Mouse (Mus musculus): ENCODE measurements at regions not wholly inside any gene's neighbourhood (a gene's known extent, or its start where the extent isn't known, plus 50 kb on each side); places are given as distances from the start of the nearest gene placed in this dataset.
A peak's percentile ranks its signal among the peaks of the same experiment; 100 is the strongest.
"Not testable (repeated sequence)": the region's sequence is repeated elsewhere in the genome, so short reads cannot be mapped to it uniquely, and the experiment has no call there.

DNA sequence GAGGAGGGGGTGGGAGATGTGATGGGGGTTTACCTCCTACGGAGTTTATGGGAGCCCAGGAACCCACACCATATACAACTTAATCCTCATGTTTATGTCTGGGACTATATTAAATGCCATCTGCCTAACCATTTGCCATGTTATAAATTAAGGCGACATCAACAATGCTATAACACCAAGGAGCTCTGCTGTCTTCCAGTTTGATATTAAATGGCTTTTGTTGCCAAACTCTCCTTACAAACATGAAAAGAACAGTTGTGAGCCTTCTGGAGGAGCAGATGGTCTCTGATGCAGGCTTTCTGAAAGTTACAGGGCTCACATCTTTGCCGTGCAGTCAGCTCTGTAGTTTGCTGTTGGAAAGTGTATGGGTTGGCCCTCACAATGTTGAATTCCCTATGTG, 470.3 kb upstream of the Sall1 start:
- Histone ChIP-seq H3K9me3 (replicated peaks) (no peaks in the 10 kb centered on the region), H3K27me3 (replicated peaks) (0 out of 2 replicates have a peak, but pooled peaks cover 2% of the 10 kb centered on the region), H3K27ac (replicated peaks) (no peak overlapping the region), H3K4me1 (no peaks in the 10 kb centered on the region), H3K36me3 (no peaks in the 10 kb centered on the region), H3K4me3 (replicated peaks) (no peak overlapping the region), H3K4me2 (no peak overlapping the region), H3K9ac (replicated peaks) (no peak overlapping the region)
- 76% methylated on average over 3 of the region's 3 CpGs for WGBS
- ATAC-seq (ENCODE audit: low FRiP score): no peak

GRCm38 (mm10) chr8:89507639-89508038, 463.7 kb upstream of the Sall1 start:
- H3K9ac ChIP-seq (replicated peaks): no peak overlapping the region
- 0 out of 2 replicates have a peak, but pooled peaks cover 2% of the 10 kb centered on the region for H3K27me3 ChIP-seq (replicated peaks)
- no peaks in the 10 kb centered on the region for H3K36me3 ChIP-seq
- no peak overlapping the region for H3K27ac ChIP-seq (replicated peaks)
- no peak overlapping the region for H3K4me3 ChIP-seq (replicated peaks)
- H3K4me2 ChIP-seq: no peak overlapping the region
- ATAC-seq (ENCODE audit: low FRiP score): no peak
- WGBS: 64% methylated on average over 6 of the region's 6 CpGs
- H3K4me1 ChIP-seq: no peaks in the 10 kb centered on the region
- no peaks in the 10 kb centered on the region for H3K9me3 ChIP-seq (replicated peaks)

DNA sequence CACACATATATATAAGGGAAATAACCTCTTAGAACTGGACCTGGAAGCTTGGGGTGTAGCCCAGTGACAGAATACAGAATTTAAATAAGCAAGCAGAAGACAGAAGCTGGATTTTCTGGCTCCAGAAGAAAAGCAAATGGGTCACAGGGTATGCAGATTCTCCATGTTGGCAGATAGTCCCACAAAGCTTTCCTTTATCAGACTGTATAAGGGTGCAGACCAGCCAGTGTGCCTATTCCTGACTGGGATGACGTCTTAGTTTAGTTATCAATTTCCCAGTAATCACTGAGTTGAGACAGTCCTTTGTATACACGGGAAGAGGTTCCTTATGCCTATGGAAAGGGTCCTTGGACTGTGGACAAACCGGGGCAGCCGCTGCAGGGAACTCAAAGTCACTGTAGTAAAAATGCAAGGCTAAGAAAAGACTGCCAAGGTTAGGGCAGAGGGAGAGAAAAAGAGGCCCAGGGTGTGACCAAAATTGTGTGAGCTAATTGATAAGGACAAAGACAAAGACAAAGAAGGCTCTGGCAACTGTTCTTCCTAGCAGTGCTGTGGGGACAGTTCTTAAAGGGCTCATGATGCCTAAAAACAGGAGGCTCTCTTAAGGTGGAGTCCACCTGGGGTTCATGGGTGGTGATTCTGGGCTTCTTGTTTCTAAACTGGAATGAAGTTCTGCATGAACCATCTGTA, 459.7 kb upstream of the Sall1 start:
- no peak for ATAC-seq (ENCODE audit: low FRiP score)
- Histone ChIP-seq H3K9ac (replicated peaks) (no peak overlapping the region), H3K27ac (replicated peaks) (no peak overlapping the region), H3K9me3 (replicated peaks) (no peaks in the 10 kb centered on the region), H3K36me3 (no peaks in the 10 kb centered on the region), H3K4me1 (no peaks in the 10 kb centered on the region), H3K4me2 (no peak overlapping the region), H3K27me3 (replicated peaks) (no peaks in the 10 kb centered on the region), H3K4me3 (replicated peaks) (no peak overlapping the region)
- 59% methylated on average over 4 of the region's 4 CpGs for WGBS

DNA sequence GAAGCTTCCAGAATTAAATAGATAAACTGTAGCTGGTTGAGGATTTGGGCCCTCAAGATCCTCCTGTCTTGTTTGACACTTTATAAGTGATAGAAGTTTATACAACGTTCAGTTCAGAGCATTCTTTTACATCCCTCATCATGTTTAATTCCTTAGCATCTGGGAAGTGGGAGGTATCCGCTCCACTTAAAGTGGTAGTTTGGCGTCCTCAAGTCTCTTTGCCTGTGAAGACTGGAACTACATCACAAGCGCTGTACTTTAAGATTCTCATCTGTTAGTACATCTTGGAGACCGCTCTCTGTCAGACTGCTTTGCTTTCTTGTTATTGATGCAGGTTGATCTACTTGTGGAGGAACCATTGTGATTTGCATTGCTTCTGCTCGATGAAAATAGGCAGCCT, 459.1 kb upstream of the Sall1 start:
- 94% methylated on average over 6 of the region's 6 CpGs for WGBS
- Histone ChIP-seq H3K4me1 (no peaks in the 10 kb centered on the region), H3K9ac (replicated peaks) (no peak overlapping the region), H3K27ac (replicated peaks) (no peak overlapping the region), H3K9me3 (replicated peaks) (no peaks in the 10 kb centered on the region), H3K4me3 (replicated peaks) (no peak overlapping the region), H3K4me2 (no peak overlapping the region), H3K27me3 (replicated peaks) (no peaks in the 10 kb centered on the region), H3K36me3 (no peaks in the 10 kb centered on the region)
- ATAC-seq (ENCODE audit: low FRiP score): no peak

- no peaks in the 10 kb centered on the region for H3K36me3 ChIP-seq
- no peak overlapping the region for H3K4me3 ChIP-seq (replicated peaks)
- no peaks in the 10 kb centered on the region for H3K9me3 ChIP-seq (replicated peaks)
- no peaks in the 10 kb centered on the region for H3K4me1 ChIP-seq
- H3K4me2 ChIP-seq: no peak overlapping the region
- H3K27ac ChIP-seq (replicated peaks): no peak overlapping the region
- no peak overlapping the region for H3K9ac ChIP-seq (replicated peaks)
- 89% methylated on average over 6 of the region's 6 CpGs for WGBS
- ATAC-seq (ENCODE audit: low FRiP score): no peak
- H3K27me3 ChIP-seq (replicated peaks): no peaks in the 10 kb centered on the region
Measured at GRCm38 (mm10) chr8:89501756-89502155, 457.8 kb upstream of the Sall1 start.

DNA sequence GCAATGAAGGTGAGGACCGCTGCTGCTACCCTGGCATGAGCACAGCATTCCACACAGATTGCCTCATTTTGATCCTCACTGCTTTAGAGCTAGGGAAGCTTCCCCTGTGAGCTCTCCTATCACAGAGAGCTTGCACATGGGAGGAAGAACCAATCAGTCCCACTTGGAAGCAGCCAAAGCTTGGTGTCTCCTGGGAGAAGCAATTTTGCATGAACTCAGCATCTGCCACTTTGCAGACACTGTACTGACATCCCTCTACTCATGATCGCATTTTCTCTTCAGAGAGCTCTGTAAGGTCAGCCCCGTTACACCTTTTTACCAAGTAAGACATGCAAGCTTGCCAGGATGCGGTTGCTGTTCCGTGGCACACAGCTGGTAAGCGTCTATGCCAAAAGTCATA, 455.9 kb upstream of the Sall1 start:
- H3K9ac ChIP-seq (replicated peaks): no peak overlapping the region
- H3K27ac ChIP-seq (replicated peaks): no peak overlapping the region
- WGBS: 83% methylated on average over 6 of the region's 6 CpGs
- no peaks in the 10 kb centered on the region for H3K36me3 ChIP-seq
- H3K4me1 ChIP-seq: no peaks in the 10 kb centered on the region
- no peaks in the 10 kb centered on the region for H3K27me3 ChIP-seq (replicated peaks)
- no peaks in the 10 kb centered on the region for H3K9me3 ChIP-seq (replicated peaks)
- no peak overlapping the region for H3K4me2 ChIP-seq
- no peak for ATAC-seq (ENCODE audit: low FRiP score)
- H3K4me3 ChIP-seq (replicated peaks): no peak overlapping the region

DNA sequence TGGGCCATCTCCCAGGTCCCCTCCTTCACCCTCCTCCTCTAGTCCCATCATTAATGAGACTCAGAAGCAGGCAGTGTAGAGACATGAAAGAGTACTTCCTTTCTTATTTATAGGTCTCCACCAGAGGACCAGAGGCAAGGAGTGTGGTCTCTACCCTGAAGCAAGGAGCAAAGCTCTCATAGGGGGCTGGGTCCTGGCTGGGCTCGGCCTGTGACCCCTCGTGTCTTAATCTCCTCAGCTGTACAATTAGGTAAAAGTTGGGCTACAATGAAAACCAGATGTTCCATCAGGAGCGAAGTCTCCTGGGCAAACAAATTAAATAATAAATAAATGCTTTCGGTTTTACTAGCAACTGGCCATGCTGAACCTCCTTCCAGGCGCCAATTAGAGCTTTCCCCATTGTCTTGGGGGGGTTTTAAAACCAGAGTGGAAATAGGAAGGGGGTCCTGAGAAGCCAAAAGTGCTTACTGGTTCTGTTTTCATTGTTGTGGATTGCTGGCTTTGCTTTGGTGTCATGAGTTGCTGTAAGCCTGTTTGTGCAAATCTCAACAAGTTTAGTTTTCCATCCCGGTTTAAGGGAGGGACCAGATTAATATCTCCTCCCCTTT, 454.2 kb upstream of the Sall1 start:
- Histone ChIP-seq H3K4me3 (replicated peaks) (no peak overlapping the region), H3K9ac (replicated peaks) (no peak overlapping the region), H3K4me1 (no peaks in the 10 kb centered on the region), H3K27me3 (replicated peaks) (no peaks in the 10 kb centered on the region), H3K27ac (replicated peaks) (no peak overlapping the region), H3K4me2 (no peak overlapping the region), H3K9me3 (replicated peaks) (no peaks in the 10 kb centered on the region), H3K36me3 (no peaks in the 10 kb centered on the region)
- WGBS: 72% methylated on average over 6 of the region's 6 CpGs
- no peak for ATAC-seq (ENCODE audit: low FRiP score)

DNA sequence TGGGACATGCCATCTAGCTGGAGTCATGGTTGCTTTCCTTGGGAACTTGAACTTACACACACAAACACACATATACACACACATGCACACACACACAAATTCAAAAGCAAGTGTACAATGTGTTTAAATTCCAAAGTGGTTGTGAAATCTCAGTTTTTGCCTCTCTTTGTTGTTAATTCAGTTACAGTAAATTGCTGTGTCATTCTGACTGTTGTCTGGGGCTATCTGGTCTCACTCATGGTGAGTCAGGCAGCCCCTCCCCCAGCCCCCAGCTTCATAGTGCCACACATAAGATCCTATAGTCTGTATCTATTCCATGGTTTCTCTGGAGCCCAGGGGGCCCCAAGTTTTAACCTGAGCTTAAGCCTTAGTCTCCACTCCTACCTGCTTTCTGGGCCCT, 448.4 kb upstream of the Sall1 start:
- H3K9ac ChIP-seq (replicated peaks): no peak overlapping the region
- H3K4me2 ChIP-seq: no peak overlapping the region
- no peaks in the 10 kb centered on the region for H3K36me3 ChIP-seq
- no peaks in the 10 kb centered on the region for H3K4me1 ChIP-seq
- H3K4me3 ChIP-seq (replicated peaks): no peak overlapping the region
- H3K27me3 ChIP-seq (replicated peaks): no peaks in the 10 kb centered on the region
- ATAC-seq (ENCODE audit: low FRiP score): no peak
- no peak overlapping the region for H3K27ac ChIP-seq (replicated peaks)
- H3K9me3 ChIP-seq (replicated peaks): no peaks in the 10 kb centered on the region

DNA sequence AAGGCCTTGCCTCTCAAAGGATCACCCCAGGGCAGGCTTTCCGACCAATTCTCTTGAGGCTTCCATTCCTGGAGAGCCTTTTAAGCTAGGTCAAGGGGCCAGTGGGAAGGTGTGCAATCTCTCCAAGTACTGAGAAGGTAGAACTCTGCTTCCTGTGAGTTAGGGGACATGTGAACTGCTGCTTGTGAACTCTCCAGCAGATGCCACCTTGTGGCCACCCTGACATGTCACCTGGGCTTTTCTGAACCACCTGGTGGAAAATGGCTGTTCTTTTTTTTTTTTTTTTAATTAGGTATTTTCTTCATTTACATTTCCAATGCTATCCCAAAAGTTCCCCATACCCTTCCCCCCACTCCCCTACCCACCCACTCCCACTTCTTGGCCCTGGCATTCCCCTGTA, 438.5 kb upstream of the Sall1 start:
- WGBS: 92% methylated on average over 1 of the region's 1 CpGs

DNA sequence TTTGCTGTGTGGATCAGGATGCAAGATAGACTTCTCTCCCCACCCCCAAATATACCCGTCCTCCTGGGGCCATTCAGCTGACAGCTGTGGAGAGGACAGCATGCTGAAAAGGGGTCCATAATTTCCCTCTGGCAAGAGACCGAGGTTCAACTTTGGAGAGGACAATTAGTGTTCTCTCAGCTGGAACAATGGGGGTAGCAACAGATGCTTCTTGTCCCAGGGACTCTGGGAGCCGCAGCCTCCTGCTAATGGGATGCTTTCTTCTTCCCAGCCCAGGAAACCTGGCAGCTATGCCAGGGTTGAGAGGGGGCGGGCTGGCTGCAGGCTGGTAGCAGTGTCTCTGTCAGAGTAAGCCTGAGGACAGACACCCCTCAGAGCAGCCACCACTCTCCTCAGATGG, 433.0 kb upstream of the Sall1 start:
- Histone ChIP-seq H3K4me3 (replicated peaks) (no peak overlapping the region), H3K9me3 (replicated peaks) (no peaks in the 10 kb centered on the region), H3K9ac (replicated peaks) (no peak overlapping the region), H3K4me1 (peaks cover 6% of the 10 kb centered on the region), H3K27ac (replicated peaks) (no peak overlapping the region), H3K4me2 (no peak overlapping the region), H3K27me3 (replicated peaks) (no peaks in the 10 kb centered on the region), H3K36me3 (no peaks in the 10 kb centered on the region)
- peak; percentile 35; the same call in 1 of the 2 replicates for ATAC-seq (ENCODE audit: low FRiP score)
- WGBS: 19% methylated on average over 4 of the region's 4 CpGs

More for the DNA sequence above, 438.5 kb upstream of the Sall1 start:
- H3K4me2 ChIP-seq; H3K27me3 ChIP-seq (replicated peaks); H3K9ac ChIP-seq (replicated peaks); H3K36me3 ChIP-seq; H3K27ac ChIP-seq (replicated peaks); H3K9me3 ChIP-seq (replicated peaks); ATAC-seq (ENCODE audit: low FRiP score); H3K4me1 ChIP-seq; H3K4me3 ChIP-seq (replicated peaks): not testable (repeated sequence)

DNA sequence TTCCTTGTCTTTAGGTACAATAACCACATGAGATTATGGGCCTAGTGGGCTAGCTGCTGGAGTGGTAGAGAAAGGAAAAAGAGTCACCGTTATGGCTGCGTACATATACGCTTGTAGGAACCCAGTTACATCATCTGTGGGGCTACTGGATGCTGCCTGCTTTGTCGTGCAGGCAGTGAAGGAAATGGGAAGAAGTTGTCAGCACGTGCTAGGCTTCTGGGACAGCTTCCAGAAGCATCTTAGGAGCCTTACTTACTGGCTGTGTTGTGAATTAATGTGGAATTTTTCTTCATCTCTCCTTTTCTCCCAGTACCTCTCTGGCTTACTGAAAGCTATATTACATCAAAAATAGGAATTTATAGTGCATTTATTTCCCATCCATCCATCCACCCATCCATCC, 427.2 kb upstream of the Sall1 start:
- no peaks in the 10 kb centered on the region for H3K36me3 ChIP-seq
- no peaks in the 10 kb centered on the region for H3K4me1 ChIP-seq
- no peak for ATAC-seq (ENCODE audit: low FRiP score)
- H3K27ac ChIP-seq (replicated peaks): no peak overlapping the region
- no peak overlapping the region for H3K4me2 ChIP-seq
- H3K9ac ChIP-seq (replicated peaks): no peak overlapping the region
- WGBS: 93% methylated on average over 5 of the region's 5 CpGs
- no peak overlapping the region for H3K4me3 ChIP-seq (replicated peaks)
- H3K9me3 ChIP-seq (replicated peaks): no peaks in the 10 kb centered on the region
- H3K27me3 ChIP-seq (replicated peaks): no peaks in the 10 kb centered on the region

DNA sequence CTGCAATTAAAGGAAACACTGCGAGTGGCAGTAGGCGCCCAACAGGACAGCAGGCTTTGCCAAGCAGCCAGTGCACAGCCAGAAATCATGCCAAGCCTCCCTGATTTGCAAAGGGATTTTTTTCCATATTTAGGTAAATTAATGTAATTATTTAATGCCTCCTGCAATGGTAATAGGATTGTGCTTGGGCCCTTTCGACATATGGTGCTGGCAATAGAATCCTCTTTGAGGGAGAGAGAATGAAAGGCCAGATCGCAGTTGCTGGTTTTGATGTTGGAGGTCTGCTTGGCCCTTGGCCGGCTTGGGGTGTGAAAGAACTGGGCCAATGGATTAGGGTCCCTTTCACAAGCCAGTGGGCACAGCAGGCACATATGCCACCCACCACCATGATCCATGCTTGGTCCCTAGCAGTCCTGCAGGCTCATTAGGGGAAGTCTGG, 424.8 kb upstream of the Sall1 start:
- ATAC-seq (ENCODE audit: low FRiP score): no peak
- H3K36me3 ChIP-seq: no peaks in the 10 kb centered on the region

More for the DNA sequence above, 424.8 kb upstream of the Sall1 start:
- H3K27me3 ChIP-seq (replicated peaks): no peaks in the 10 kb centered on the region
- H3K4me3 ChIP-seq (replicated peaks): no peak overlapping the region
- H3K27ac ChIP-seq (replicated peaks): no peak overlapping the region; the same call in 1 of the 2 replicates
- no peaks in the 10 kb centered on the region for H3K4me1 ChIP-seq
- H3K9me3 ChIP-seq (replicated peaks): no peaks in the 10 kb centered on the region
- H3K4me2 ChIP-seq: no peak overlapping the region
- H3K9ac ChIP-seq (replicated peaks): no peak overlapping the region
- 70% methylated on average over 5 of the region's 5 CpGs for WGBS

Data from neural tube, embryonic 15.5 days (tissue).